Mouse (Mus musculus): Measurements from ENCODE around the gene Tmem182. TPM values are rescaled to one million over a fixed set of nuclear protein-coding genes. Genes with fewer than 3 reads are reported as not detected.

Tmem182 gene
- polyA plus RNA-seq, 1 experiment from 2014 or later = 44.8 TPM

DNA sequence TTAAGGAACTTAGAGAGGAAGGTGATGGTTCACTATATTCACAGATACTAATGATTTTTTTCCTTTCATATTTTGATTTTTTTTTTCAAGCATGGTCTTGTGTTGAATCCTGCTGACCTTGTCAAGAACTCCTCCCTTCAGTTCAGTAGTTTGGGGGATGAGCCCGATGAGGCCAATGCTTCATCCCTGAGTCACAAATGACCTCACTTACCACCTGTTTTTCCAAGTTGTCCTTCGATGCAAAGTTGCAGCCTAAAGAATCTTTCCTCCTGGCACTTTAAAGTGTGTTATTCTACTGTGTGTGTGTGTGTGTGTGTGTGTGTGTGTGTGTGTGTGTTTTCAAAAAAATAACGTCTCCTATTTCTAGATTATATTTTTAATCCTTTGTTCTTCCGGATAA lies 30.1 kb downstream of the Tmem182 start:
- WGBS = 71% methylated on average over 4 of the region's 4 CpGs
- H3K9ac ChIP-seq = no peak overlapping the region
- H3K9me3 ChIP-seq (replicated peaks) = no peaks in the 10 kb centered on the region
- no peak overlapping the region for H3K4me3 ChIP-seq
- no peaks in the 10 kb centered on the region for H3K36me3 ChIP-seq
- no peak for ATAC-seq (replicated peaks; ENCODE audit: insufficient number of reproducible peaks, insufficient read depth, low FRiP score, low read depth)
- no peaks in the 10 kb centered on the region for H3K27me3 ChIP-seq
- no peak overlapping the region for H3K27ac ChIP-seq
- H3K4me2 ChIP-seq = no peak overlapping the region
- no peaks in the 10 kb centered on the region for H3K4me1 ChIP-seq (replicated peaks)

DNA sequence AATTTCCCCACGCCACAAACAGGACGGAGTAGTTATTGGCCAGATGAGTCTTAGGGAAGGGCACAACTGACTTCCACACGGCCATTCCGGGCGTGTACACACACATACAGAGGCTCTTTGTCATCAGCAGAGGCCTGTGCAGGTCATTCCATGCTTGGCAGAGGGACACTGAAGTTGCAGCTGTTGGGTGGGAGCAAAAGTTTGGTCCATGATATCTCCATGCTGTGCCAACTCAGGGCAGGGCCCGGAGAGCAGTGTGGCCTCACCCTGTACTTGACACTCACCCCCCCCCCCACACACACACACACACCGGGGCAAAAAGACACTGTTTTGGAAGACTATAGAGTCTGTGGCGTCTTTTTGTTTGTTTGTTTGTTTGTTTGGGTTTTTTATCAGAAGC lies 35.2 kb downstream of the Tmem182 start:
- 77% methylated on average over 8 of the region's 8 CpGs for WGBS
- no peaks in the 10 kb centered on the region for H3K9me3 ChIP-seq (replicated peaks)
- H3K27me3 ChIP-seq = no peaks in the 10 kb centered on the region
- H3K9ac ChIP-seq = no peak overlapping the region
- no peak overlapping the region for H3K27ac ChIP-seq
- no peak for ATAC-seq (replicated peaks; ENCODE audit: insufficient number of reproducible peaks, insufficient read depth, low FRiP score, low read depth)
- H3K4me2 ChIP-seq = no peak overlapping the region
- no peaks in the 10 kb centered on the region for H3K36me3 ChIP-seq
- no peak overlapping the region for H3K4me3 ChIP-seq
- peaks cover 8% of the 10 kb centered on the region for H3K4me1 ChIP-seq (replicated peaks)

GRCm38 (mm10) chr1:40841032-40841761 lies 35.8 kb downstream of the Tmem182 start:
- no peak overlapping the region for H3K9ac ChIP-seq
- H3K27me3 ChIP-seq = no peaks in the 10 kb centered on the region
- peaks cover 8% of the 10 kb centered on the region for H3K4me1 ChIP-seq (replicated peaks)
- no peak overlapping the region for H3K4me2 ChIP-seq
- ATAC-seq (replicated peaks; ENCODE audit: insufficient number of reproducible peaks, insufficient read depth, low FRiP score, low read depth) = no peak; the same call in 1 of the 2 replicates
- no peaks in the 10 kb centered on the region for H3K9me3 ChIP-seq (replicated peaks)
- no peaks in the 10 kb centered on the region for H3K36me3 ChIP-seq
- H3K27ac ChIP-seq = no peak overlapping the region
- WGBS = 56% methylated on average over 5 of the region's 5 CpGs
- no peak overlapping the region for H3K4me3 ChIP-seq

- ATAC-seq (replicated peaks; ENCODE audit: insufficient number of reproducible peaks, insufficient read depth, low FRiP score, low read depth) = no peak
- H3K9me3 ChIP-seq (replicated peaks) = no peaks in the 10 kb centered on the region
- H3K4me2 ChIP-seq = no peak overlapping the region
Measured at GRCm38 (mm10) chr1:40844616-40845015, 39.2 kb downstream of the Tmem182 start.

DNA sequence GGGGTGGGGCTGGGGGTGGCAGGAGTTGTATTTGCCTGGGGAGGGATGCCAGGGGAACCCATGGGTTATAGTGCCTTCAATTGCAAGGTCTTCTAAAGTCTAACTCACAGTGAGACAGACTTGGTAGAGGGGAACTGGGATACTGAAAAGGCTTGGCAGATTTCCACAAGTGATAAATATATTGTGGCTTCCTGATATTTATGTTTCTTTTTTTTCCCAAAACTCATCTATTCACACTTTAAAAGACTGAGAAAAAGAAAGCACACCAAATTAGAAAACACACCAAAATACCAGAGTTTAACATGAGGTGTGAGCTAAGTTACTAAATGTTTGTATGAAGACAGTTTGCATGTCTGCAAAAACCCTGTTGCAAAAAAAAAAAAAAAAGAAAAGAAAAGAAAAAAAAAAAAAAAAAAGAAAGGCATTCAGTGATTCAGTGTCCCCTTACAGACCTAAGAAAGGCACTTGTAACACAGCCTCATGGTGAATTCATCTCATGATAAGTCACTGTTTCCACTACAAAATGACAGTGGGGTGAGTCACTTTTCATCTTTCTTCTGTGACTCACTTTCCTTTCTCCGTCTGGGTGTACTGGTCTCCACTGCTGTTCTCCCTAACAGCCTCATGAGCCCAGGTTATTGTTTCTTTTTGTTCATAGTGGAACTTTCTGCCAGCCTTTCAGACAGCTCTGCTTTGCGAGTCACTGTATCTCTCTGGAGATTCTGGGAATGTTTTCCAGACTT lies 42.0 kb downstream of the Tmem182 start:
- no peaks in the 10 kb centered on the region for H3K27me3 ChIP-seq
- ATAC-seq (replicated peaks; ENCODE audit: insufficient number of reproducible peaks, insufficient read depth, low FRiP score, low read depth) = no peak
- no peak overlapping the region for H3K4me2 ChIP-seq
- H3K27ac ChIP-seq = no peak overlapping the region
- 25% methylated on average over 2 of the region's 2 CpGs for WGBS
- no peak overlapping the region for H3K4me3 ChIP-seq
- H3K36me3 ChIP-seq = no peaks in the 10 kb centered on the region
- H3K9me3 ChIP-seq (replicated peaks) = no peaks in the 10 kb centered on the region
- H3K4me1 ChIP-seq (replicated peaks) = 0 out of 2 replicates have a peak, but pooled peaks cover 3% of the 10 kb centered on the region
- H3K9ac ChIP-seq = no peak overlapping the region

More at GRCm38 (mm10) chr1:40844616-40845015, 39.2 kb downstream of the Tmem182 start:
- Histone ChIP-seq H3K4me1 (replicated peaks) (peaks cover 11% of the 10 kb centered on the region), H3K9ac (no peak overlapping the region), H3K27me3 (no peaks in the 10 kb centered on the region), H3K4me3 (no peak overlapping the region), H3K36me3 (no peaks in the 10 kb centered on the region), H3K27ac (no peak overlapping the region)

GRCm38 (mm10) chr1:40851286-40851685 lies 45.9 kb downstream of the Tmem182 start:
- Histone ChIP-seq H3K9ac (no peak overlapping the region), H3K4me2 (no peak overlapping the region), H3K9me3 (replicated peaks) (no peaks in the 10 kb centered on the region), H3K27ac (no peak overlapping the region), H3K4me1 (replicated peaks) (0 out of 2 replicates have a peak, but pooled peaks cover 3% of the 10 kb centered on the region), H3K4me3 (no peak overlapping the region), H3K36me3 (no peaks in the 10 kb centered on the region), H3K27me3 (no peaks in the 10 kb centered on the region)
- no peak for ATAC-seq (replicated peaks; ENCODE audit: insufficient number of reproducible peaks, insufficient read depth, low FRiP score, low read depth)

DNA sequence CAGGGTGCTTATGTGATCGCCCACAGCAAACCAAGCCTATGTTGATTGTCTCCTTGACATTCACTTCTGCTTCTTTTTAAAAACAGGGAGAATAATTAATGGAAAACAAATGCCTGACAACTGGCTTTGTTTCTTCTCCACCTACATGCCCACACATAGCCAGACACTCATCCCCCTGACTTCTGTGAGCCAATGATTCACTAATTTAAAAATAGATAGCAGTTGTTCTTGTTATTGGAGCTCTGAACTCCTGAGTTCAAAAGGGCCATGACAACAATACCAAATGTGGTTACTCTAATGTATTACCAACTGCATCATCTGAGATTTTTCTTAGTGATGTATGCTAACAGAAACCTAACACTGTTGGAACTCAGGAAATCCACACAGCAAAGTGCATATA lies 49.9 kb downstream of the Tmem182 start:
- Histone ChIP-seq H3K4me3 (no peak overlapping the region), H3K27me3 (no peaks in the 10 kb centered on the region), H3K9me3 (replicated peaks) (no peaks in the 10 kb centered on the region), H3K27ac (no peak overlapping the region), H3K4me1 (replicated peaks) (no peaks in the 10 kb centered on the region), H3K9ac (no peak overlapping the region), H3K36me3 (no peaks in the 10 kb centered on the region), H3K4me2 (no peak overlapping the region)
- WGBS = 92% methylated on average over 1 of the region's 1 CpGs
- no peak for ATAC-seq (replicated peaks; ENCODE audit: insufficient number of reproducible peaks, insufficient read depth, low FRiP score, low read depth)

- Histone ChIP-seq H3K9ac (no peak overlapping the region), H3K4me1 (replicated peaks) (no peaks in the 10 kb centered on the region), H3K4me2 (no peak overlapping the region), H3K36me3 (no peaks in the 10 kb centered on the region), H3K27me3 (no peaks in the 10 kb centered on the region), H3K4me3 (no peak overlapping the region), H3K27ac (no peak overlapping the region), H3K9me3 (replicated peaks) (no peaks in the 10 kb centered on the region)
- WGBS = 59% methylated on average over 4 of the region's 4 CpGs
- no peak for ATAC-seq (replicated peaks; ENCODE audit: insufficient number of reproducible peaks, insufficient read depth, low FRiP score, low read depth)
Measured at GRCm38 (mm10) chr1:40856846-40857636, 51.6 kb downstream of the Tmem182 start.

GRCm38 (mm10) chr1:40865043-40865442 lies 59.6 kb downstream of the Tmem182 start:
- H3K9ac ChIP-seq = no peak overlapping the region
- H3K4me1 ChIP-seq (replicated peaks) = no peaks in the 10 kb centered on the region

GRCm38 (mm10) chr1:40867106-40867505 lies 61.7 kb downstream of the Tmem182 start:
- H3K36me3 ChIP-seq = no peaks in the 10 kb centered on the region
- ATAC-seq (replicated peaks; ENCODE audit: insufficient number of reproducible peaks, insufficient read depth, low FRiP score, low read depth) = no peak
- H3K9ac ChIP-seq = no peak overlapping the region
- no peaks in the 10 kb centered on the region for H3K9me3 ChIP-seq (replicated peaks)
- 85% methylated on average over 3 of the region's 3 CpGs for WGBS
- H3K4me1 ChIP-seq (replicated peaks) = no peaks in the 10 kb centered on the region
- no peaks in the 10 kb centered on the region for H3K27me3 ChIP-seq
- no peak overlapping the region for H3K4me2 ChIP-seq
- H3K4me3 ChIP-seq = no peak overlapping the region
- H3K27ac ChIP-seq = no peak overlapping the region

More at GRCm38 (mm10) chr1:40865043-40865442, 59.6 kb downstream of the Tmem182 start:
- H3K9me3 ChIP-seq (replicated peaks) = no peaks in the 10 kb centered on the region
- no peaks in the 10 kb centered on the region for H3K36me3 ChIP-seq
- no peak overlapping the region for H3K27ac ChIP-seq
- 66% methylated on average over 6 of the region's 6 CpGs for WGBS
- H3K27me3 ChIP-seq = no peaks in the 10 kb centered on the region
- H3K4me2 ChIP-seq = no peak overlapping the region
- H3K4me3 ChIP-seq = no peak overlapping the region
- ATAC-seq (replicated peaks; ENCODE audit: insufficient number of reproducible peaks, insufficient read depth, low FRiP score, low read depth) = no peak

DNA sequence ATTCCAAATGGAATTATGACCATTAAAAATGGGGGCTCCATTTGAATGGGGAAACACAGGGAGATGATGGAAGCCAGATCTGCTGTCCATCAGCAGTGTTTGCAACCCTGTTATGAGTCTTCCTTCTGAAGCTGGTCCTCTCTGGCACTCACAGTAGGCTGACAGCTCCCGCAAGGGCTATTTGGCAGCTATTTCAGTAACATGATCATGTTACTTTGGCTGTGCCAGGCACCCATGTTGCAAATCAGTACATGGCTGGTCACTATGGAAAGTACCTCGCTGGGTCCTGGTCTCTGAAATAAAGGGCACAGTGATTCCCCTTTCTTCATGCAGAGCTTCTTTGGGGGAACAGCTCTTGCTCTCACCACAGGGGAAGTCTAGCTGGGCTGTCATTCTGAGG lies 62.2 kb downstream of the Tmem182 start:
- no peak overlapping the region for H3K4me3 ChIP-seq
- no peak overlapping the region for H3K4me2 ChIP-seq
- H3K36me3 ChIP-seq = no peaks in the 10 kb centered on the region
- no peak for ATAC-seq (replicated peaks; ENCODE audit: insufficient number of reproducible peaks, insufficient read depth, low FRiP score, low read depth)
- no peaks in the 10 kb centered on the region for H3K27me3 ChIP-seq
- no peak overlapping the region for H3K27ac ChIP-seq
- H3K9ac ChIP-seq = no peak overlapping the region
- 68% methylated on average over 2 of the region's 2 CpGs for WGBS
- H3K9me3 ChIP-seq (replicated peaks) = no peaks in the 10 kb centered on the region
- no peaks in the 10 kb centered on the region for H3K4me1 ChIP-seq (replicated peaks)
